Mouse (Mus musculus) heart, adult 2 months (tissue): ENCODE results near the gene Coq7. TPM values are rescaled to one million over a fixed set of nuclear protein-coding genes. Genes with fewer than 3 reads are reported as not detected.

Source experiments
- DNase-seq, 2 experiments: peaks; one replicate each; pipeline ENCODE4 v3.0.0; 2021
- H3K27ac ChIP-seq: fragments of 200-600 bp; 2 replicates; pipeline ENCODE4 v1.8.1; 2022
- H3K27me3 ChIP-seq: fragments of 200-500 bp; 2 replicates; pipeline ENCODE4 v1.6.1; 2012; ENCODE audit warnings: mild to moderate bottlenecking, low read length, inconsistent platforms, mixed read lengths; ENCODE audit not compliant: control insufficient read depth, insufficient read depth
- H3K36me3 ChIP-seq: fragments of 200-500 bp; 2 replicates; pipeline ENCODE4 v1.6.1; 2012; ENCODE audit warnings: low read length, inconsistent platforms; ENCODE audit not compliant: control insufficient read depth, insufficient read depth
- H3K4me1 ChIP-seq: fragments of 200-500 bp; 2 replicates; pipeline ENCODE4 v1.6.1; 2011; ENCODE audit warnings: low read length; ENCODE audit not compliant: control insufficient read depth, insufficient read depth
- H3K4me3 ChIP-seq: fragments of 200-600 bp; 2 replicates; pipeline ENCODE4 v1.8.1; 2022
- H3K79me2 ChIP-seq: fragments of 200-500 bp; replicated peaks from 2 replicates; pipeline ENCODE4 v1.6.1; 2012; ENCODE audit warnings: mild to moderate bottlenecking, inconsistent platforms, low read length, moderate library complexity, mixed read lengths; ENCODE audit not compliant: control insufficient read depth, insufficient read depth
- H3K9ac ChIP-seq: fragments of 200-500 bp; 2 replicates; pipeline ENCODE4 v1.6.1; 2012; ENCODE audit warnings: low read depth, mild to moderate bottlenecking, control low read depth, inconsistent platforms, low read length, mixed read lengths
- CTCF ChIP-seq: fragments of 200-600 bp; IDR thresholded peaks from 2 replicates; pipeline ENCODE4 v1.8.1; 2022; ENCODE audit warnings: antibody characterized with exemption, mild to moderate bottlenecking, moderate library complexity
- EP300 ChIP-seq: fragments of 200-500 bp; IDR thresholded peaks from 2 replicates; pipeline ENCODE4 v1.6.1; 2011; ENCODE audit warnings: low read depth, low read length, control low read depth; ENCODE audit not compliant: insufficient read depth
- POLR2A ChIP-seq: fragments of 200-500 bp; IDR thresholded peaks from 2 replicates; pipeline ENCODE4 v1.6.1; 2011; ENCODE audit warnings: mild to moderate bottlenecking, low read depth, low read length, control low read depth; ENCODE audit not compliant: insufficient read depth
- WGBS: fragments of 180-500 bp; shearing (Covaris S2); methylation state at CpG from one replicate; pipeline ENCODE4 v1.1.7; 2018; 5-methylcytosine and 5-hydroxymethylcytosine counted together
- intact Hi-C: fragments of 180-260 bp; cut with DNase I; formaldehyde crosslinking; loops from one replicate; pipeline ENCODE4 v1.15.1; 2025
- polyA plus RNA-seq: library from polyadenylated mRNA; depleted of rRNA; stranded (reverse); fragments of >200 nt; gene quantifications from 2 replicates; pipeline ENCODE4 v1.2.3, GENCODE M21; 2012
- total RNA-seq, 2 experiments: library from RNA; stranded (reverse); gene quantifications; 2 replicates each; pipeline ENCODE4 v1.2.3; 2021

Coq7 gene
- total and polyA plus RNA-seq, 3 experiments = 110 to 151 (median 128) TPM

GRCm38 (mm10) chr7:118532519-118533177 is 508 bp downstream of the Coq7 start:
- no peaks in the 10 kb centered on the region for H3K79me2 ChIP-seq
- TF ChIP-seq EP300 = peak; percentile 63
- TF ChIP-seq POLR2A = peak; percentile 83
- no peak for TF ChIP-seq CTCF
- under 1% methylated on average over 36 of the region's 36 CpGs for WGBS

GRCm38 (mm10) chr7:118526967-118527366 is 6.2 kb downstream of the Coq7 start:
- Histone ChIP-seq H3K4me3 (no peak overlapping the region), H3K36me3 (no peaks in the 10 kb centered on the region), H3K9ac (no peak overlapping the region), H3K27ac (no peak overlapping the region), H3K27me3 (no peaks in the 10 kb centered on the region), H3K4me1 (no peaks in the 10 kb centered on the region), H3K79me2 (no peaks in the 10 kb centered on the region)
- no peak for TF ChIP-seq CTCF
- TF ChIP-seq POLR2A = no peak
- TF ChIP-seq EP300 = no peak
- no peak for DNase-seq
- WGBS = 74% methylated on average over 4 of the region's 4 CpGs
- intact Hi-C loops = no loop called here

More at GRCm38 (mm10) chr7:118532519-118533177, 508 bp downstream of the Coq7 start:
- no peaks in the 10 kb centered on the region for H3K27me3 ChIP-seq
- peak overlapping the region; percentile 100 for H3K27ac ChIP-seq
- DNase-seq = peak; percentile 96 to 97
- H3K4me1 ChIP-seq = peaks cover 2% of the 10 kb centered on the region; the same call in 1 of the 2 replicates
- H3K9ac ChIP-seq = peak overlapping the region; percentile 94
- peak overlapping the region; percentile 91 for H3K4me3 ChIP-seq
- intact Hi-C loops = loop anchor here (1.0 to 10.0 kb wide), 3 partner anchors 41 to 418 kb away; partner anchors contain the start of genes Itpripl2 and Rps15a
- no peaks in the 10 kb centered on the region; the same call in 1 of the 2 replicates for H3K36me3 ChIP-seq

GRCm38 (mm10) chr7:118522077-118522476 is 11.1 kb downstream of the Coq7 start:
- TF ChIP-seq EP300 = no peak
- no peak for TF ChIP-seq CTCF
- no peak for TF ChIP-seq POLR2A
- WGBS = 40% methylated on average over 5 of the region's 5 CpGs
- intact Hi-C loops = no loop called here

GRCm38 (mm10) chr7:118519661-118520060 is 13.5 kb downstream of the Coq7 start:
- intact Hi-C loops = loop anchor here (2.0 kb wide), 1 partner anchor 27 kb away; no protein-coding TSS in a partner anchor
- Histone ChIP-seq H3K27ac (no peak overlapping the region), H3K79me2 (no peaks in the 10 kb centered on the region), H3K36me3 (no peaks in the 10 kb centered on the region), H3K4me1 (peaks cover 2% of the 10 kb centered on the region; the same call in 1 of the 2 replicates), H3K27me3 (no peaks in the 10 kb centered on the region), H3K4me3 (no peak overlapping the region), H3K9ac (no peak overlapping the region)
- 80% methylated on average over 8 of the region's 8 CpGs for WGBS
- no peak for TF ChIP-seq CTCF
- TF ChIP-seq EP300 = no peak
- TF ChIP-seq POLR2A = no peak
- no peak for DNase-seq

More at GRCm38 (mm10) chr7:118522077-118522476, 11.1 kb downstream of the Coq7 start:
- Histone ChIP-seq H3K4me1 (peaks cover 2% of the 10 kb centered on the region; the same call in 1 of the 2 replicates), H3K27ac (no peak overlapping the region), H3K36me3 (no peaks in the 10 kb centered on the region), H3K79me2 (no peaks in the 10 kb centered on the region), H3K9ac (no peak overlapping the region), H3K27me3 (no peaks in the 10 kb centered on the region), H3K4me3 (no peak overlapping the region)
- DNase-seq = no peak

GRCm38 (mm10) chr7:118518687-118519086 is 14.5 kb downstream of the Coq7 start:
- Histone ChIP-seq H3K4me3 (no peak overlapping the region), H3K9ac (no peak overlapping the region), H3K79me2 (no peaks in the 10 kb centered on the region), H3K4me1 (peaks cover 2% of the 10 kb centered on the region; the same call in 1 of the 2 replicates), H3K27me3 (no peaks in the 10 kb centered on the region), H3K27ac (no peak overlapping the region), H3K36me3 (no peaks in the 10 kb centered on the region)
- WGBS = 3% methylated on average over 18 of the region's 18 CpGs
- DNase-seq = peak; percentile 82 to 90
- TF ChIP-seq POLR2A (no peak), EP300 (no peak), CTCF (no peak)
- intact Hi-C loops = loop anchor here (1.0 to 2.0 kb wide), 3 partner anchors 26 to 214 kb away; partner anchors contain the start of gene Syt17

GRCm38 (mm10) chr7:118517819-118518218 is 15.3 kb downstream of the Coq7 start:
- H3K27me3 ChIP-seq = no peaks in the 10 kb centered on the region
- TF ChIP-seq POLR2A (no peak), EP300 (no peak), CTCF (peak; percentile 54)
- intact Hi-C loops = loop anchor here (1.0 to 2.0 kb wide), 3 partner anchors 25 to 214 kb away; partner anchors contain the start of gene Syt17
- peaks cover 2% of the 10 kb centered on the region; the same call in 1 of the 2 replicates for H3K4me1 ChIP-seq
- no peaks in the 10 kb centered on the region for H3K36me3 ChIP-seq
- H3K79me2 ChIP-seq = no peaks in the 10 kb centered on the region
- WGBS = 62% methylated on average over 2 of the region's 2 CpGs
- no peak overlapping the region for H3K4me3 ChIP-seq
- no peak overlapping the region for H3K27ac ChIP-seq
- no peak overlapping the region for H3K9ac ChIP-seq
- peak; percentile 18 to 37 for DNase-seq
